Mouse (Mus musculus): ENCODE measurements around the gene Adamts13. TPM values are rescaled to one million over a fixed set of nuclear protein-coding genes. Genes with fewer than 3 reads are reported as not detected.
A peak's percentile ranks its signal among the peaks of the same experiment; 100 is the strongest.

Gene Adamts13
- total RNA-seq, 1 experiment: not detected

GRCm38 (mm10) chr2:26997498-26997897 is 24.3 kb downstream of the Adamts13 start:
- DNase-seq (ENCODE audit: low read depth, low spot score): no peak
- no peaks in the 10 kb centered on the region for H3K4me1 ChIP-seq (ENCODE audit: control insufficient read depth in 2 of 2, insufficient read depth in 2 of 2, low read length in 2 of 2, poor library complexity in 1 of 2)
- in situ Hi-C loops (cut with MboI; ENCODE audit: low sequenced_read_pairs in 2 of 2, unreplicated experiment in 2 of 2): no loop called here
- no peaks in the 10 kb centered on the region for H3K9me3 ChIP-seq (ENCODE audit: control insufficient read depth, insufficient read depth, low read depth, low read length)
- H3K9ac ChIP-seq (ENCODE audit: insufficient read depth, low read depth, low read length, poor library complexity, severe bottlenecking): no peak overlapping the region
- no peak overlapping the region for H3K27ac ChIP-seq (ENCODE audit: insufficient read depth, low read depth, low read length, poor library complexity, severe bottlenecking)
- H3K4me3 ChIP-seq (ENCODE audit: insufficient read depth in 1 of 2, low read depth in 1 of 2, low read length in 2 of 2, poor library complexity in 1 of 2, severe bottlenecking in 1 of 2): no peak overlapping the region
- no peaks in the 10 kb centered on the region for H3K36me3 ChIP-seq (ENCODE audit: control insufficient read depth, insufficient read depth, low read length, poor library complexity, severe bottlenecking)
- TF ChIP-seq CHD2 (IDR thresholded peaks at IDR 0.05; ENCODE audit: low read depth, low read length): no peak
- no peak for TF ChIP-seq ZC3H11A (IDR thresholded peaks at IDR 0.05; ENCODE audit: borderline replicate concordance, low read depth, low read length)
- TF ChIP-seq HCFC1 (IDR thresholded peaks at IDR 0.05; ENCODE audit: borderline replicate concordance, insufficient read depth, low read length): no peak

GRCm38 (mm10) chr2:26997993-26998392 is 24.8 kb downstream of the Adamts13 start:
- no peak overlapping the region for H3K27ac ChIP-seq (ENCODE audit: insufficient read depth, low read depth, low read length, poor library complexity, severe bottlenecking)
- DNase-seq (ENCODE audit: low read depth, low spot score): no peak
- H3K36me3 ChIP-seq (ENCODE audit: control insufficient read depth, insufficient read depth, low read length, poor library complexity, severe bottlenecking): no peaks in the 10 kb centered on the region
- in situ Hi-C loops (cut with MboI; ENCODE audit: low sequenced_read_pairs in 2 of 2, unreplicated experiment in 2 of 2): no loop called here
- no peak overlapping the region for H3K4me3 ChIP-seq (ENCODE audit: insufficient read depth in 1 of 2, low read depth in 1 of 2, low read length in 2 of 2, poor library complexity in 1 of 2, severe bottlenecking in 1 of 2)
- no peaks in the 10 kb centered on the region for H3K9me3 ChIP-seq (ENCODE audit: control insufficient read depth, insufficient read depth, low read depth, low read length)
- no peak overlapping the region for H3K9ac ChIP-seq (ENCODE audit: insufficient read depth, low read depth, low read length, poor library complexity, severe bottlenecking)
- H3K4me1 ChIP-seq (ENCODE audit: control insufficient read depth in 2 of 2, insufficient read depth in 2 of 2, low read length in 2 of 2, poor library complexity in 1 of 2): no peaks in the 10 kb centered on the region
- TF ChIP-seq CHD2 (IDR thresholded peaks at IDR 0.05; ENCODE audit: low read depth, low read length) (no peak), ZNF384 (IDR thresholded peaks at IDR 0.05; ENCODE audit: low read depth, low read length) (no peak), HCFC1 (IDR thresholded peaks at IDR 0.05; ENCODE audit: borderline replicate concordance, insufficient read depth, low read length) (no peak), MAFK (IDR thresholded peaks at IDR 0.05; ENCODE audit: insufficient read depth, low read depth, low read length) (no peak), ZC3H11A (IDR thresholded peaks at IDR 0.05; ENCODE audit: borderline replicate concordance, low read depth, low read length) (no peak)

GRCm38 (mm10) chr2:27006255-27006654 is 33.0 kb downstream of the Adamts13 start:
- Histone ChIP-seq H3K4me1 (ENCODE audit: control insufficient read depth in 2 of 2, insufficient read depth in 2 of 2, low read length in 2 of 2, poor library complexity in 1 of 2) (peaks cover 0 to 8% of the 10 kb centered on the region in 2 experiments; a peak in 1 of 4 replicates), H3K36me3 (ENCODE audit: control insufficient read depth, insufficient read depth, low read length, poor library complexity, severe bottlenecking) (no peaks in the 10 kb centered on the region), H3K9me3 (ENCODE audit: control insufficient read depth, insufficient read depth, low read depth, low read length) (no peaks in the 10 kb centered on the region), H3K4me3 (ENCODE audit: insufficient read depth in 1 of 2, low read depth in 1 of 2, low read length in 2 of 2, poor library complexity in 1 of 2, severe bottlenecking in 1 of 2) (no peak overlapping the region), H3K27ac (ENCODE audit: insufficient read depth, low read depth, low read length, poor library complexity, severe bottlenecking) (no peak overlapping the region), H3K9ac (ENCODE audit: insufficient read depth, low read depth, low read length, poor library complexity, severe bottlenecking) (no peak overlapping the region)
- no peak for DNase-seq (ENCODE audit: low read depth, low spot score)
- TF ChIP-seq ZNF384 (IDR thresholded peaks at IDR 0.05; ENCODE audit: low read depth, low read length) (no peak), ZC3H11A (IDR thresholded peaks at IDR 0.05; ENCODE audit: borderline replicate concordance, low read depth, low read length) (no peak), CHD2 (IDR thresholded peaks at IDR 0.05; ENCODE audit: low read depth, low read length) (no peak), HCFC1 (IDR thresholded peaks at IDR 0.05; ENCODE audit: borderline replicate concordance, insufficient read depth, low read length) (no peak), MAFK (IDR thresholded peaks at IDR 0.05; ENCODE audit: insufficient read depth, low read depth, low read length) (no peak)
- in situ Hi-C loops (cut with MboI; ENCODE audit: low sequenced_read_pairs in 2 of 2, unreplicated experiment in 2 of 2): no loop called here

- Histone ChIP-seq H3K36me3 (ENCODE audit: control insufficient read depth, insufficient read depth, low read length, poor library complexity, severe bottlenecking) (no peaks in the 10 kb centered on the region), H3K4me3 (ENCODE audit: insufficient read depth in 1 of 2, low read depth in 1 of 2, low read length in 2 of 2, poor library complexity in 1 of 2, severe bottlenecking in 1 of 2) (no peak overlapping the region), H3K9ac (ENCODE audit: insufficient read depth, low read depth, low read length, poor library complexity, severe bottlenecking) (no peak overlapping the region), H3K27ac (ENCODE audit: insufficient read depth, low read depth, low read length, poor library complexity, severe bottlenecking) (no peak overlapping the region), H3K4me1 (ENCODE audit: control insufficient read depth in 2 of 2, insufficient read depth in 2 of 2, low read length in 2 of 2, poor library complexity in 1 of 2) (peaks cover 0 to 8% of the 10 kb centered on the region in 2 experiments; a peak in 1 of 4 replicates), H3K9me3 (ENCODE audit: control insufficient read depth, insufficient read depth, low read depth, low read length) (no peaks in the 10 kb centered on the region)
- no peak for DNase-seq (ENCODE audit: low read depth, low spot score)
- TF ChIP-seq MAFK (IDR thresholded peaks at IDR 0.05; ENCODE audit: insufficient read depth, low read depth, low read length): no peak
- TF ChIP-seq ZNF384 (IDR thresholded peaks at IDR 0.05; ENCODE audit: low read depth, low read length): no peak
- TF ChIP-seq CHD2 (IDR thresholded peaks at IDR 0.05; ENCODE audit: low read depth, low read length): no peak
- no peak for TF ChIP-seq HCFC1 (IDR thresholded peaks at IDR 0.05; ENCODE audit: borderline replicate concordance, insufficient read depth, low read length)
- no peak for TF ChIP-seq ZC3H11A (IDR thresholded peaks at IDR 0.05; ENCODE audit: borderline replicate concordance, low read depth, low read length)
- in situ Hi-C loops (cut with MboI; ENCODE audit: low sequenced_read_pairs in 2 of 2, unreplicated experiment in 2 of 2): no loop called here
Observed at GRCm38 (mm10) chr2:27007701-27008100, 34.5 kb downstream of the Adamts13 start.

- H3K4me1 ChIP-seq (ENCODE audit: control insufficient read depth in 2 of 2, insufficient read depth in 2 of 2, low read length in 2 of 2, poor library complexity in 1 of 2): peaks cover 0 to 8% of the 10 kb centered on the region in 2 experiments; a peak in 1 of 4 replicates
- no peaks in the 10 kb centered on the region; the same call in 1 of the 2 replicates for H3K36me3 ChIP-seq (ENCODE audit: control insufficient read depth, insufficient read depth, low read length, poor library complexity, severe bottlenecking)
- H3K4me3 ChIP-seq (ENCODE audit: insufficient read depth in 1 of 2, low read depth in 1 of 2, low read length in 2 of 2, poor library complexity in 1 of 2, severe bottlenecking in 1 of 2): peak within 1 kb of the TSS; percentile 77 to 88
- peak; percentile 48; the same call in 1 of the 2 replicates for TF ChIP-seq HCFC1 (IDR thresholded peaks at IDR 0.05; ENCODE audit: borderline replicate concordance, insufficient read depth, low read length)
- TF ChIP-seq CHD2 (IDR thresholded peaks at IDR 0.05; ENCODE audit: low read depth, low read length): no peak
- TF ChIP-seq MAFK (IDR thresholded peaks at IDR 0.05; ENCODE audit: insufficient read depth, low read depth, low read length): no peak
- in situ Hi-C loops (cut with MboI; ENCODE audit: low sequenced_read_pairs in 2 of 2, unreplicated experiment in 2 of 2): no loop called here
- H3K9ac ChIP-seq (ENCODE audit: insufficient read depth, low read depth, low read length, poor library complexity, severe bottlenecking): peak within 1 kb of the TSS; percentile 93
- peak; percentile 85 for DNase-seq (ENCODE audit: low read depth, low spot score)
- no peaks in the 10 kb centered on the region for H3K9me3 ChIP-seq (ENCODE audit: control insufficient read depth, insufficient read depth, low read depth, low read length)
- H3K27ac ChIP-seq (ENCODE audit: insufficient read depth, low read depth, low read length, poor library complexity, severe bottlenecking): no peak within 1 kb of the TSS
Observed at GRCm38 (mm10) chr2:27009714-27010244, 36.6 kb downstream of the Adamts13 start, which contains the start of gene Cacfd1. Cacfd1 (plus strand) TSS chr2:27009926.

All from ES-E14 (cell line).